Mouse (Mus musculus): ENCODE results near the gene Vegfb. TPM values are rescaled to one million over a fixed set of nuclear protein-coding genes. Genes with fewer than 3 reads are reported as not detected.

Vegfb gene
- total RNA-seq, 2 experiments from 2014 or later, result 142 to 219 TPM

DNA sequence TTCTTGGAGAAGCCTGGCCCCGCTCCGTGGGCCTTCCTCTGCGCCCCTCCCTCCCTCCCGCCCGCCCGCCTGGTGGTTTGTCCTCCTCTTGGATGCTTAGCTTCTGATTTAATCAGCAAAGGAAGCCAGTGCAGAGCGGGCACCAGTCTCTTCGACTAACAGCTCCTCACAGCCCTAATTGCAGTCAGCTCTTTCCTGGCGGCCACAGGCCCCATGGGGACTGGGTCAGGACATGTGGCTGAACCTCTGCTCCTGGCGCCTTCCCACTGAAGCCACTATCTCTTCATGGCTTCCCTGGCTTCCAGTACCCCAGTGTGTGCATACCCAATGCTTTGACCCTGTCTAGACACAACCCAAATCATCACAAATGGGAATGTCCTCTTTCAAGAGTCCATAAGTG, 31.0 kb downstream of the Vegfb start:
- Histone ChIP-seq H3K27ac (no peak overlapping the region), H3K4me3 (no peak overlapping the region)
- TF ChIP-seq CTCF (IDR thresholded peaks at IDR 0.05), result no peak
- no peak for DNase-seq
- intact Hi-C loops (cut with DNase I), result no loop called here

GRCm38 (mm10) chr19:6955424-6955823, 32.0 kb downstream of the Vegfb start:
- no peak overlapping the region for H3K4me3 ChIP-seq
- intact Hi-C loops (cut with DNase I), result no loop called here
- H3K27ac ChIP-seq, result no peak overlapping the region
- TF ChIP-seq CTCF (IDR thresholded peaks at IDR 0.05), result no peak
- DNase-seq, result peak; percentile 22

- DNase-seq, result peak; percentile 61
- peak; percentile 38 for TF ChIP-seq CTCF (IDR thresholded peaks at IDR 0.05)
Measured at GRCm38 (mm10) chr19:6954046-6954445, 33.4 kb downstream of the Vegfb start.

DNA sequence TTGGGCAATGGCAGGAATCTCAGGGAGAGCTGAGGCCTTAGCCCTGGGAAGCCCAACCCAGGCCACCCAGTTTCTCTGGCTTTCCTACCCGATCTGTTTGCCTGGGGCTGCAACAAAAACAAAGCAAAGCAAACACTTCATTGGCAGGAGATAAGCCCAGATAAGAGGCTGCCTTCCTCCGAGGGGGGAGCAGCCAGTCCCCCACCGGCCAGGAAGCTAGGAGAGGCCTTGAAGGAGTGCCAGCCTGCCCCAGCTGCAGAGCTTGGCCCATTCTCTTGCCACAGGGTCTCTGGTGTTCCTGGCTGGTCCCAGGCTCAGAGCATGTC, 34.8 kb downstream of the Vegfb start:
- peak overlapping the region; percentile 100 for H3K27ac ChIP-seq
- H3K4me3 ChIP-seq, result peak overlapping the region; percentile 82
- intact Hi-C loops (cut with DNase I), result loop anchor here (2.0 kb wide), 1 partner anchor 16 kb away; no protein-coding TSS in a partner anchor
- DNase-seq, result peak; percentile 65
- no peak for TF ChIP-seq CTCF (IDR thresholded peaks at IDR 0.05)

More at GRCm38 (mm10) chr19:6954046-6954445, 33.4 kb downstream of the Vegfb start:
- Histone ChIP-seq H3K27ac (peak overlapping the region; percentile 100), H3K4me3 (no peak overlapping the region)
- intact Hi-C loops (cut with DNase I), result no loop called here

DNA sequence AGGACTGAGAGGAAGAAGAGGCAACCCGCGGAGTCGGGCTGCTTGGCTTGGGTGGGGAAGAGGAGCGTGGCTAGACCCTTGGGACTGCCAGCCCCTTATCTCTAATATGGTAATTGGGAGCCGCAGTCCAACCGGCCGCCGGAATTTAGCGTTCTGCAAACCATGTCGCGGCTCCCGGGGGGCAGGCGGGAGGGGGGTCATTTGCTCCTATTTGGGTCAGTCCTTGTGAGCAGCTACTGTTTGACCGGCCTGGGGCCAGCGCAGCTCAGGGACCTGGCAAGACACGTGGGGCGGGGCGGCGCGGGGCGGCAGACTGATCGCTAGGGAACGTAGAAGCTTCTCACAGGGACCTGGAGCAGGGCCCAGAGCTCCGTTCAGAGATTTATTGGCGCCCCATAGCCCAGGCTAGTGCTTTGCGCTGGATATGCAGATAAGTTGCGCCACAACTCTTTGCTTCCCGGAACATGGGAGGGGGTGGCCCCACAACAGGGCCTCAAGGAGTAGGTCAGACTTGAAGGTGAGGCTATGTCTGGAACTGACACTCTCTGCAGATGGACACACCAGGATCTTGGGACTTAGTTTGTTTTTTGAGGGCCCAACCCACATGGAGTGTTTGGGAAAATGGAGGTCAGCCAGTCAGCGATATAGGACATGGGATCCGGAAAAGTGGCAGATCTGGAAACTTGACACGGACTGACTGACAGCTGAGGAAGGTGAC, 35.3 kb downstream of the Vegfb start:
- intact Hi-C loops (cut with DNase I), result loop anchor here (1.0 to 2.0 kb wide), 2 partner anchors 10 to 17 kb away; partner anchors contain the start of gene Gpr137
- peak; percentile 93 for DNase-seq
- no peak for TF ChIP-seq CTCF (IDR thresholded peaks at IDR 0.05)
- H3K4me3 ChIP-seq, result peak overlapping the region; percentile 82
- peak overlapping the region; percentile 100 for H3K27ac ChIP-seq

DNA sequence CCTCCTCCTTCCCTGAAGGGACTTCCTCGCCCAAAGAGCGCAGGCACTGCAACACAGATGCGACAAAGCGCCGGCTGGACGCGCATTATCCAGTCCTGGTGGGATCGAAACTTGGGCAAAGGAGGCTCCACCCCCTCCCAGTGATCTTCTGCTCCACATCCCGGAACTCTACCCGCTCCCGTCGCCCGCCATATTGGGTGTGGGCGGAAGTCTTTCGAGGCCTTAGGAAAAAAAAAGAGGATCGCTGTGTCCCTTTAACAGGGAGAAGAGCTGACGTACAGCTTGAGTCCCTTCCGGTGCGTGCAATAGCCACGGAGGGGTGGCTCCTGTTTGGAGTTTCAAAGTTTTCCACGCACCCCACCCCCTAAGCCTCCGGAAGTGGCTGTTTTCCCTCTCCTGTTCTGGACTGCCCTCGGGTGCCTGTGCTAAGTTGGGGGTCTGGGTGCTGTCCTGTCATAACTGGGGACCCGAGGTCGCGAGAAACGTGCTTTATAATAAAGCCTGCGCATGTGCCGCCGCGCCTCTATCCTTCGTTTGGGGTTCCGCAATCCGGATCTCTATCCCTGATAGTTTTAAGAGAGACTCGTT, 36.0 kb downstream of the Vegfb start:
- intact Hi-C loops (cut with DNase I), result loop anchor here (1.0 kb wide), 1 partner anchor 9 kb away; the partner anchor contains the start of gene Gpr137
- no peak for TF ChIP-seq CTCF (IDR thresholded peaks at IDR 0.05)
- Histone ChIP-seq H3K4me3 (peak overlapping the region; percentile 82), H3K27ac (peak overlapping the region; percentile 100)
- DNase-seq, result peak; percentile 95

DNA sequence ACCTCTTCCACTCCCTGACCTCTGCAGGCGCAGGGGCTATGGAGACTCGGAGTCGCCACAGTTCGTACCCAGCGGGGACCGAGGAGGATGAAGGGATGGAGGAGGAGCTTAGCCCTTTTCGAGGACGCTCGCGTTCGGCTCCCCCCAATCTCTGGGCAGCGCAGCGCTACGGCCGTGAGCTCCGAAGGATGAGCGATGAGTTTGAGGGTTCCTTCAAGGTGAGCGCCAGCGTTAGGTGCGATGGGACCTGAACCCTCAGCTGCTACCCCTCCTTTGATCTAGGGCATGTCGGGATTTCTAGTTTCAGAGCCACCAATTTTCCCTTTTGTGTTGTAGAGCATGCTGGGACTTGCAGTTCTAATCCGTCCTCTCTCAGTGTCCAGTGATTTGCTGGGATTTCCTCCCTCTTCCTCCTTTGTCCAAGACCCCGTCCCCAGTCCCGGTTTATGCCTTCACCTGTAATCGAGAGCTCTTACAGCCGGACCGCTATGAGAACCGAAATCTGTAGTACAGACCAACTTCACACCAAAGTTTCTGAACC, 36.8 kb downstream of the Vegfb start:
- H3K4me3 ChIP-seq, result peak overlapping the region; percentile 82
- peak overlapping the region; percentile 100 for H3K27ac ChIP-seq
- TF ChIP-seq CTCF (IDR thresholded peaks at IDR 0.05), result no peak
- DNase-seq, result peak; percentile 54
- intact Hi-C loops (cut with DNase I), result loop anchor here (1.0 kb wide), 1 partner anchor 8 kb away; the partner anchor contains the start of gene Gpr137

- TF ChIP-seq CTCF (IDR thresholded peaks at IDR 0.05), result no peak
- intact Hi-C loops (cut with DNase I), result no loop called here
- peak overlapping the region; percentile 82 for H3K4me3 ChIP-seq
- H3K27ac ChIP-seq, result no peak overlapping the region; the same call in 1 of the 2 replicates
- DNase-seq, result no peak
Measured at GRCm38 (mm10) chr19:6949951-6950350, 37.5 kb downstream of the Vegfb start.

- Histone ChIP-seq H3K27ac (no peak overlapping the region), H3K4me3 (no peak overlapping the region)
- TF ChIP-seq CTCF (IDR thresholded peaks at IDR 0.05), result no peak
- intact Hi-C loops (cut with DNase I), result no loop called here
- no peak for DNase-seq
Measured at GRCm38 (mm10) chr19:6949532-6949931, 37.9 kb downstream of the Vegfb start.

DNA sequence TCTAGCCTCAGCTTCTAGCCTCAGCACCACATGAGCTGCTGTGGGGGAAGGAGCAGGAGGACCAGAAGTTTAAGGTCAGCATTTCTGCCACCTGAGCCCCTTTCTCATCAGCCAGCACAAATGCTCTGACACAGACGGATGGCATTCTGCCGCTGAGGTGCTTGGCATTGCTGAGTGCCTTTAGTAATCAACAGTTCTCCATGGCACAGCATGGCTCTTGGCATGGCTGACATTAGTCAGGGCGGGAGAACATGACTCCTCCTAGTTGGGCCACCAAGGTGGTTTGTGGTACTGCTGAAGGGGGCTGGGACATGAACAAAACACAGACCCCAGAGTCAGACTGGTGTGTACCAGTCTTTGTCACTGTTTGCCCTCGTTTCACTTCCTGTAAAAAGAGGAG, 39.3 kb downstream of the Vegfb start:
- no peak for DNase-seq

DNA sequence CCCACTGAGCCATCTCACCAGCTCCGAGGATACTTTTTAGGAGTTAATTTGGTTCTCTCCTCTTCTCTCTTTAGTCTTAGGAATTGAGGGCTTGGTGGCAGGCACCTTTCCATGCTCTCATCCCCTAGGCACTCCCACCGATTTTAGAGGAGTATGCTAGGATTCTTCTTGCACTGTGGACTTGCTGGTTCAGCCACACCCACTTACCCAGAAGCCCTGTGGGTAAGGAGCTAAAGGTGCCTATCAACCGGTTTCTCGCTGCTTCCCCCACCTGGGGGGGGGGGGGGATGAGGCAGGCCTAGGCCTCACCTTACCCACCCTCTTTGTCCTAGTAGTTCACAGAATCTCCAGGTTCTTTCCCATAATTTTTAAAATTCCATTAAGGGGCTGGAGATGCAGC, 39.7 kb downstream of the Vegfb start:
- no peak for TF ChIP-seq CTCF (IDR thresholded peaks at IDR 0.05)
- DNase-seq, result no peak
- no peak overlapping the region for H3K4me3 ChIP-seq
- intact Hi-C loops (cut with DNase I), result no loop called here
- no peak overlapping the region for H3K27ac ChIP-seq

More for the DNA sequence above, 39.3 kb downstream of the Vegfb start:
- Histone ChIP-seq H3K27ac (no peak overlapping the region), H3K4me3 (no peak overlapping the region)
- intact Hi-C loops (cut with DNase I), result no loop called here
- TF ChIP-seq CTCF (IDR thresholded peaks at IDR 0.05), result no peak

- intact Hi-C loops (cut with DNase I), result no loop called here
- DNase-seq, result no peak
- TF ChIP-seq CTCF (IDR thresholded peaks at IDR 0.05), result no peak
- Histone ChIP-seq H3K27ac (no peak overlapping the region), H3K4me3 (no peak overlapping the region)
Measured at GRCm38 (mm10) chr19:6943709-6944108, 43.7 kb downstream of the Vegfb start.

- no peak for DNase-seq
- Histone ChIP-seq H3K4me3 (peak overlapping the region; percentile 93), H3K27ac (peak overlapping the region; percentile 95)
- intact Hi-C loops (cut with DNase I), result loop anchor here (1.0 kb wide), 1 partner anchor 9 kb away; no protein-coding TSS in a partner anchor
- TF ChIP-seq CTCF (IDR thresholded peaks at IDR 0.05), result no peak
Measured at GRCm38 (mm10) chr19:6942764-6943163, 44.7 kb downstream of the Vegfb start.
